Mouse (Mus musculus): ENCODE results near the gene Ctdnep1. TPM values are rescaled to one million over a fixed set of nuclear protein-coding genes. Genes with fewer than 3 reads are reported as not detected.
A peak's percentile ranks its signal among the peaks of the same experiment; 100 is the strongest.

The Ctdnep1 gene
- polyA plus RNA-seq, 1 experiment from 2014 or later, result 19.0 TPM

DNA sequence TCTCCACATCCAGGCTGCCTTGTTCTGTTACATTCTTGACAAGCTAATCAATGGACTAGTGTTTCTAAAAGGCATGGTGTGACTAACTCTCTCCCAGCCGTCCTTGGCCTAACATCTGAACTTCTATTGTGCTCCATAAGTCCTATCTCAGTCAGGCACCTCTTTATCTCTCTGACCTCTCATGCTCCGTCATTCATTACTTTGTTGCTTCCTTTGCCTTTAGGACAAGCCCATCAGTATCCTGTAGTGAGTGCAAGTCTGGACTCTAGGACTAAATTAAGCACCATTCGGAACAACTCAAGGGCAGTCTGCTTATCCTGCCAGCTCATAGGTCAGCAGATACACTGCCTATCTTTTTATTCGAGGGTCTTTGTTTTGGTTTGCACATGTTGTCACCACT lies 4.7 kb upstream of the Ctdnep1 start:
- Histone ChIP-seq H3K9ac (replicated peaks; ENCODE audit: low read depth, low read length) (no peak overlapping the region), H3K4me2 (ENCODE audit: low read length) (no peak overlapping the region), H3K27me3 (replicated peaks; ENCODE audit: control insufficient read depth, insufficient read depth, low read length) (no peaks in the 10 kb centered on the region), H3K9me3 (ENCODE audit: control insufficient read depth, low read length) (no peaks in the 10 kb centered on the region), H3K36me3 (ENCODE audit: control insufficient read depth, insufficient read depth) (peaks cover 25% of the 10 kb centered on the region), H3K4me1 (replicated peaks; ENCODE audit: control insufficient read depth, insufficient read depth, low read length) (peaks cover 8% of the 10 kb centered on the region), H3K27ac (ENCODE audit: low read length) (no peak overlapping the region), H3K4me3 (replicated peaks; ENCODE audit: low read length) (no peak overlapping the region)
- no peak for ATAC-seq
- WGBS, result 87% methylated on average over 4 of the region's 4 CpGs

DNA sequence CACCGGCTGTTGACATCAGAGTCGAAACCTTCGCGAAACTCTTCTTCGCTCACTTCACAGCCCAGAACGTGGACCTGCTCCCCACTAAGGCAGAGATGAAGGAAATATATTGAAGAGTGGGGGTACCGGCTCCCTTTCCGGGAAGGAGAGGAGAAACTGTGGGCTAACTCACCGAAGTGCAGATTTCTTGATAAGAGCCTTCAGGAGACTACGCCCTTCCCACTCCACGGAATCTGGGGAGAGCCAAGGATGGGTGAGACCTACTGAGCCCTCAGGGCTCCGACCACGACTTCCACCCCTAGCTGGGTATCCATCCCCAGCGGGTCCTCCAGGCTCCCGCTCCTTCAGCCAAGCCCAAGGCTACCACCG lies 1.1 kb upstream of the Ctdnep1 start:
- peak overlapping the region; percentile 73 for H3K4me3 ChIP-seq (replicated peaks; ENCODE audit: low read length)
- peak overlapping the region; percentile 74 for H3K9ac ChIP-seq (replicated peaks; ENCODE audit: low read depth, low read length)
- H3K9me3 ChIP-seq (ENCODE audit: control insufficient read depth, low read length), result no peaks in the 10 kb centered on the region
- peaks cover 9% of the 10 kb centered on the region for H3K36me3 ChIP-seq (ENCODE audit: control insufficient read depth, insufficient read depth)
- ATAC-seq, result no peak
- WGBS, result 3% methylated on average over 16 of the region's 16 CpGs
- no peaks in the 10 kb centered on the region for H3K27me3 ChIP-seq (replicated peaks; ENCODE audit: control insufficient read depth, insufficient read depth, low read length)
- H3K4me1 ChIP-seq (replicated peaks; ENCODE audit: control insufficient read depth, insufficient read depth, low read length), result peaks cover 30% of the 10 kb centered on the region
- peak overlapping the region; percentile 98 for H3K27ac ChIP-seq (ENCODE audit: low read length)
- H3K4me2 ChIP-seq (ENCODE audit: low read length), result peak overlapping the region; percentile 77

DNA sequence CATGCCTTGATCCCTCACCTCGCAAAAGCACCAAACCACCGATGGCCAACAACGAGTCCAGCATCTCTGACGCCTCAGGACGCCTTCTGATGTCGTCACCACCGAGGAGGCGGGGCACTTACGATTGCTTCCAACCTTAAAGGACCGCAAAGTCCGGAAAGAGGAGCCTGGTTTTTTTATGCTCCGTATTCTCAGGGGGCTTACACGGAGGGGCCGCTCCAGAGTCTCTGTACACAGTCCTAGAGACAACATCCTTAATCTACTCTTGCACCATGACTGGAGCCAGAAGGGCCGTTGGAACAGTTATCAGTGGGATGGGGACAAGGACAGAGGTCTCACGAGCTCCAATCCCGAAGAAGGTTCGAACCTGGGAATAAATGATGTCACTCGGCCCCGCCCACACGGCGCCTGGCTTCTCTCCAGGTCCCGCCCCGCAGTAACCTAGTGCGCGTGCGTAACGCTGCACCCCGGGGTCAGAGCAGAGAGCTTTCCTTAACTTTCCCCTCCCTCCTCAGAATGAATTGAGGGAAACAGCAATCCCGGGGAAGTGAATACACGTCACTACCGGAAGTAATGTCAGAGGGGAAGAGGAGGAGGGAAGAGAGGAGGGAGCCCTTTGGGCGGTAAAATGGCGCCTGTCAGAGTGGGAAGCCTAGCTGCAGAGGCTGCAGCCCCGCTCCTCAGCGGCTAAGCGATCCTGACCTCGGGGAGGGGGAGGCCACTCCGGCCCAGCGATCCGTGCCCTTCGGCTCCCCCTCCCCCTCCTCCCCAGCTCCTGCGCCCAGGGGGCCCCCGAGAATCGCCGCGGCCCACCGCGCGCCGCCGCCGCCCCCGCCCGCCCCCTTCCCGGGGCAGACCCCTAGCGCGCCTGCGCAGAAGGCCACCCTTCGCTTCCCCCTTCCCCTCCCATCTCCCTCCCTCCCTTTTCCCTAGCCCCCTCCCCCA lies 488 bp upstream of the Ctdnep1 start:
- Histone ChIP-seq H3K9ac (replicated peaks; ENCODE audit: low read depth, low read length) (peak overlapping the region; percentile 80), H3K4me2 (ENCODE audit: low read length) (peak overlapping the region; percentile 77), H3K4me3 (replicated peaks; ENCODE audit: low read length) (peak overlapping the region; percentile 73), H3K27ac (ENCODE audit: low read length) (peak overlapping the region; percentile 98), H3K27me3 (replicated peaks; ENCODE audit: control insufficient read depth, insufficient read depth, low read length) (no peaks in the 10 kb centered on the region), H3K4me1 (replicated peaks; ENCODE audit: control insufficient read depth, insufficient read depth, low read length) (peaks cover 30% of the 10 kb centered on the region), H3K36me3 (ENCODE audit: control insufficient read depth, insufficient read depth) (peaks cover 14% of the 10 kb centered on the region), H3K9me3 (ENCODE audit: control insufficient read depth, low read length) (no peaks in the 10 kb centered on the region)
- peak; percentile 93 for ATAC-seq
- WGBS, result under 1% methylated on average over 39 of the region's 60 CpGs

DNA sequence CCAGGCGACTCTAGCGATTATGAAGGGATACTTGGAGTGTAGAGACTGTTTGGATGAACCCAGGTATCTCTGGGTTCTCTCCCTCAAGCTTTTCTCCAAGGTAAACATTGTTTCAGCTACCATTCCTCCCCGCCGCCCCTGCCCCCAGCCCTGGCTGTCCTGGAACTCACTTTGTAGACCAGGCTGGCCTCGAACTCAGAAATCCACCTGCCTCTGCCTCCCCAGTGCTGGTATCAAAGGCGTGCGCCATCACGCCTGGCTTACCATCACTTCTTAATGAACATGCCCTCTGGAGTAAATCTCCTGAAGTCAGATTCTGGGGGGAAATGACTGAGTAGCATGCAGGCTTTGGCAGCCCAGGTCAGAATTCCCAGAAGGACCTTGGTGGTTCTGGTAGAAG lies 1.3 kb downstream of the Ctdnep1 start, which contains the start of gene Elp5:
Gene Elp5 (minus strand): TSS at position 293 of the 400 bp plus-strand sequence.
- Histone ChIP-seq H3K4me1 (replicated peaks; ENCODE audit: control insufficient read depth, insufficient read depth, low read length) (peaks cover 30% of the 10 kb centered on the region), H3K36me3 (ENCODE audit: control insufficient read depth, insufficient read depth) (peaks cover 17% of the 10 kb centered on the region), H3K4me3 (replicated peaks; ENCODE audit: low read length) (peak within 1 kb of the TSS; percentile 73), H3K27ac (ENCODE audit: low read length) (peak within 1 kb of the TSS; percentile 98), H3K4me2 (ENCODE audit: low read length) (peak within 1 kb of the TSS; percentile 65), H3K27me3 (replicated peaks; ENCODE audit: control insufficient read depth, insufficient read depth, low read length) (no peaks in the 10 kb centered on the region), H3K9ac (replicated peaks; ENCODE audit: low read depth, low read length) (peak within 1 kb of the TSS; percentile 80), H3K9me3 (ENCODE audit: control insufficient read depth, low read length) (no peaks in the 10 kb centered on the region)
- WGBS, result 63% methylated on average over 8 of the region's 8 CpGs
- ATAC-seq, result no peak

DNA sequence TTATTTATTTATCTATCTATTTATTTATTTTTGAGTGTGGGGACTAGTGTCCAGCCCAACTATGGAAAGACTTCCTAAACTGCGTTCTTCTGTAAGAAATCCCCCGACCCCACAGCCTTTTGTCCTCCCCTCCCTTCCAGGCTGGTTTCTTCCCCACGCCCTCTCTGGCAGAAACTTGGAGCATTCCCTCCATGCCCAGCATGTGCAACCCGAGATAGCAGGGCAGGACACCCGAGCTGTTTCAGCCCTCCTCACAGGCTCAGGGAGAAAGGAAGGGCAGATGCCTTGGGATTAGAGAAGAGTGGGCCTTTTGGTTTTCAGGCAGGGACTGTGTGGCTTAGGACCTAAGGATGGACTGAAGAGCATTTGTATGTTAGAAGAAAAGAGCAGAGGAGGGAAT lies 1.9 kb downstream of the Ctdnep1 start:
- no peak overlapping the region for H3K27ac ChIP-seq (ENCODE audit: low read length)
- H3K4me1 ChIP-seq (replicated peaks; ENCODE audit: control insufficient read depth, insufficient read depth, low read length), result peaks cover 30% of the 10 kb centered on the region
- WGBS, result 24% methylated on average over 5 of the region's 5 CpGs
- H3K9me3 ChIP-seq (ENCODE audit: control insufficient read depth, low read length), result no peaks in the 10 kb centered on the region
- H3K9ac ChIP-seq (replicated peaks; ENCODE audit: low read depth, low read length), result 0 out of 2 replicates have a peak overlapping the region, but pooled peaks have one; percentile 26
- H3K4me2 ChIP-seq (ENCODE audit: low read length), result peak overlapping the region; percentile 65
- peak overlapping the region; percentile 11 for H3K4me3 ChIP-seq (replicated peaks; ENCODE audit: low read length)
- H3K36me3 ChIP-seq (ENCODE audit: control insufficient read depth, insufficient read depth), result peaks cover 22% of the 10 kb centered on the region
- no peaks in the 10 kb centered on the region for H3K27me3 ChIP-seq (replicated peaks; ENCODE audit: control insufficient read depth, insufficient read depth, low read length)
- no peak for ATAC-seq

DNA sequence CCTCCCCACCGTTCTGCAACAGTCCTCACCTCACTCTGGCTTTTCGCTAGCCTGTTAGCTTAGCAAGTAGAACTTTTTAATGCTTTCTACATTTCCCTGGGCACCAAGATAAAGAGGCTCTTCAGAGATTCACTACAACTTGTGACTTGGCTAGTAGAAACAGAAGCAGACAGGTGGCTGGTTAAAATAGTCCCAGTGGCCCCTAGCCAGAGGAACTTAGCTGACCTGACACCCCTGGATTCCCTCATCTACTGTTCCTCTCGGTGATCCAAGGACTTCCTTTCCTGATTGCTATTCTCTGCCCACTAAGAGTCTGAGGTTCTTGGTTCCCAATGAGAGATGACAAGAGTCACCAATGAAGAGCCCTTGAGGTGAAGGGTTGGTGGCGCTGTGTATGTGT lies 2.4 kb downstream of the Ctdnep1 start:
- Histone ChIP-seq H3K9ac (replicated peaks; ENCODE audit: low read depth, low read length) (no peak overlapping the region), H3K4me3 (replicated peaks; ENCODE audit: low read length) (no peak overlapping the region; the same call in 1 of the 2 replicates)
- WGBS, result 91% methylated on average over 4 of the region's 4 CpGs

DNA sequence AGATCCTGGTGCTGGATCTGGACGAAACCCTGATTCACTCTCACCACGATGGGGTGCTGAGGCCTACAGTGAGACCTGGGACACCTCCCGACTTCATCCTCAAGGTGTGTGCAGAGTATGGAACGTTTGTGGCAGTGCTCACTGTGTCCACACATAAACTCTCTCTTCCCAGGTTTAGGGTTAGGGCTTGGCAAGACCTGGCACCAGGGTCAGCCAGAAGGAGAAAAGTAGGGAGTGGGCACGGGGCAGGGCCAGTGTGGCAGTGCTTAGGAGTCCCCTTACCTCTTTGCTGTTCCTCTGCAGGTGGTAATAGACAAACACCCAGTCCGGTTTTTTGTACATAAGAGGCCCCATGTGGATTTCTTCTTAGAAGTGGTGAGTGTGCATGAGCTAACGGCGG lies 3.5 kb downstream of the Ctdnep1 start:
- WGBS, result 91% methylated on average over 8 of the region's 8 CpGs
- no peak for ATAC-seq
- H3K4me1 ChIP-seq (replicated peaks; ENCODE audit: control insufficient read depth, insufficient read depth, low read length), result peaks cover 25% of the 10 kb centered on the region
- H3K9ac ChIP-seq (replicated peaks; ENCODE audit: low read depth, low read length), result no peak overlapping the region
- peaks cover 29% of the 10 kb centered on the region for H3K36me3 ChIP-seq (ENCODE audit: control insufficient read depth, insufficient read depth)
- H3K27me3 ChIP-seq (replicated peaks; ENCODE audit: control insufficient read depth, insufficient read depth, low read length), result no peaks in the 10 kb centered on the region
- no peak overlapping the region for H3K4me2 ChIP-seq (ENCODE audit: low read length)
- H3K27ac ChIP-seq (ENCODE audit: low read length), result no peak overlapping the region
- no peaks in the 10 kb centered on the region for H3K9me3 ChIP-seq (ENCODE audit: control insufficient read depth, low read length)
- no peak overlapping the region for H3K4me3 ChIP-seq (replicated peaks; ENCODE audit: low read length)

More for the DNA sequence above, 2.4 kb downstream of the Ctdnep1 start:
- no peak overlapping the region; the same call in 1 of the 2 replicates for H3K4me2 ChIP-seq (ENCODE audit: low read length)
- H3K9me3 ChIP-seq (ENCODE audit: control insufficient read depth, low read length), result no peaks in the 10 kb centered on the region
- no peak overlapping the region for H3K27ac ChIP-seq (ENCODE audit: low read length)
- H3K36me3 ChIP-seq (ENCODE audit: control insufficient read depth, insufficient read depth), result peaks cover 22% of the 10 kb centered on the region
- H3K4me1 ChIP-seq (replicated peaks; ENCODE audit: control insufficient read depth, insufficient read depth, low read length), result peaks cover 30% of the 10 kb centered on the region
- no peak for ATAC-seq
- no peaks in the 10 kb centered on the region for H3K27me3 ChIP-seq (replicated peaks; ENCODE audit: control insufficient read depth, insufficient read depth, low read length)

DNA sequence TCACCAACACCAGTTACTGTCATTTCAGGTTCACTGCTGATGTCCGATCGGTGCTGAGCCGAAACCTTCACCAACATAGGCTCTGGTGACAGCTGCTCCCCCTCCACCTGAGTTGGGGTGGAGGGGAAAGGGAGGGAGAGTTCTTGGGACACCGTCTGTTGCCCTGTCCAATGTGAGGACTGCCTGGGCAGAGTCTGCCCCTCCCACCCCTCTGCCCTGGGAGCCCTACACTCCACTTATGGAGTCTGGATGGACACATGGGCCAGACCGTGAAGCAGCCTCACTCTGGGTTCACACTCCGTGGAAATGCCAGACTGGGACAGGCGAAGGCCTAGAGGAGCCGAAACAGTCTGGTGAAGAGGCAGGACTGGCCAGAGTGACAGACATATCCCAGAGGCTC lies 9.0 kb downstream of the Ctdnep1 start:
- Histone ChIP-seq H3K27ac (ENCODE audit: low read length) (no peak overlapping the region), H3K4me2 (ENCODE audit: low read length) (no peak overlapping the region), H3K4me1 (replicated peaks; ENCODE audit: control insufficient read depth, insufficient read depth, low read length) (peaks cover 18% of the 10 kb centered on the region), H3K9me3 (ENCODE audit: control insufficient read depth, low read length) (no peaks in the 10 kb centered on the region), H3K36me3 (ENCODE audit: control insufficient read depth, insufficient read depth) (peaks cover 31% of the 10 kb centered on the region), H3K4me3 (replicated peaks; ENCODE audit: low read length) (no peak overlapping the region), H3K27me3 (replicated peaks; ENCODE audit: control insufficient read depth, insufficient read depth, low read length) (no peaks in the 10 kb centered on the region), H3K9ac (replicated peaks; ENCODE audit: low read depth, low read length) (no peak overlapping the region)
- 86% methylated on average over 8 of the region's 8 CpGs for WGBS
- ATAC-seq, result no peak

DNA sequence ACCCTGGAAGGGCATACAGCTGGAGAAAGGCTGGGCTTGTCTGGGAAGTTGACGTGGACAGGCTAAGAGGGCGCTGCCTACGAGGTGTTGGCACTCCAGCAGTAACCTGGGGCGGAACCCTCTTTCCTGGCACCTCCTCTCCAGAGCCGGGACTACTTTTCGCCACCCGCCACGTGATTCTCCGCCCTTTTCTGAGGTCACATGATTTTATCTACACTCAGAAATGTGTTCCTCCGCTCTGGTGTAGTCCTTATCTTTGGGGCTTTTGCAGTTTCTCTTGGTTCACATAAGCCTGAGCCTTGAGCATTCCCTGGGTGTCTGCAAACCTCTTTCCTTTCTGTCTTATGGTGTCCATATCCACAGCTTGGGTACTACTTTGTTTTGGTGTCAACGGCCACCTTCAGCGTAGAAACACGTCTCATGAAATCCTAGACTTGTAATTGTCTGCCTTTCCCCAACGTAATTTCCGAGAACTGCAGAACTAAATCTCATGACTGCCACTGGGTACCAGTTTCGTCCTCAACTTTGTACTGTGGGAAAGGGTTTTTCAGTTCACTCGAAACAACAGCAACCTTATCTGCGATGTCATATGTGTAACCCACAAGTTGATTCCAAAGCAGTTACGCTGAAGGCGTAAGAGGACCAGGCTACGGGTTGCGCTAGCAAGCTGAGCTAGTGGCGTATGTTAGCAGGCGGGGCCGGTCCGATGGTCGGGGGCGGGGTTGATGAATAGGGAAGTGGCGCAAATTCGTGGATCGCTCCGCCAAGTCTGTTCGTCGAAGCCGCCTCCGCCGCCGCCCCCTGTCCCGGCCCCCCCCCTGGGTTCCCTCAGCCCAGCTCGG lies 10.1 kb downstream of the Ctdnep1 start, which contains the start of gene Gabarap:
Gene Gabarap (plus strand): TSS at position 294 of the 842 bp plus-strand sequence.
- H3K27me3 ChIP-seq (replicated peaks; ENCODE audit: control insufficient read depth, insufficient read depth, low read length), result no peaks in the 10 kb centered on the region
- H3K9me3 ChIP-seq (ENCODE audit: control insufficient read depth, low read length), result no peaks in the 10 kb centered on the region
- peak within 1 kb of the TSS; percentile 88 for H3K4me2 ChIP-seq (ENCODE audit: low read length)
- H3K27ac ChIP-seq (ENCODE audit: low read length), result peak within 1 kb of the TSS; percentile 95
- peak within 1 kb of the TSS; percentile 73 for H3K9ac ChIP-seq (replicated peaks; ENCODE audit: low read depth, low read length)
- peaks cover 23% of the 10 kb centered on the region for H3K36me3 ChIP-seq (ENCODE audit: control insufficient read depth, insufficient read depth)
- WGBS, result under 1% methylated on average over 38 of the region's 40 CpGs
- H3K4me3 ChIP-seq (replicated peaks; ENCODE audit: low read length), result peak within 1 kb of the TSS; percentile 62
- H3K4me1 ChIP-seq (replicated peaks; ENCODE audit: control insufficient read depth, insufficient read depth, low read length), result peaks cover 18% of the 10 kb centered on the region
- ATAC-seq, result peak; percentile 70
